In the genomic region with DNA sequence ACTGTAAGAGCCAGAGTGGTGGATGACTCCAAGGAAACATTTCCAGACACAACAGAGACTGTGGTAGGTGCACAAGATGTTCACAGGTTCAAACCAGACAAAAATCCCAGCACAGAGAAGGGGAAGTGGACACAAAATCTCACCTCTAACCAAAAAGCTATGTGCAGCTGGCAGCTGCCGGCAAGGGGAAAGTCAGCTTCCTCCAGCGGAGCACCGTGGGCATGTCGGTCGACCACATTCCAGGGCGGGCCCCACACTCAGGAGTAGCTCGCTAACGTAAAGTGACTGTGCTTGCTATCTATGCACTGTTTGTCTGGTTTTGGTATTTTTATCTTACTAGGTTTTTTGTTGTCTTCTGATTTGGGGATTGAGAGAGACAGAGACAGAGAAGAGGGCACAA, we compare ENCODE assay signal across 13 mouse cellular contexts. TPM values are rescaled to one million over a fixed set of nuclear protein-coding genes. Genes with fewer than 3 reads are reported as not detected.
DNase-seq lines count a peak whose midpoint lies in the region; ATAC-seq and TF ChIP-seq lines count a peak whose summit lies in the region.
"Had no signal": no experiment of that assay in that cellular context is flagged by ENCODE, and none has a peak within 500 bp of the region (broad histone marks: within the 10 kb centered on the region; RNA-seq: fewer than 3 reads in every experiment).

No protein-coding gene starts in this region.

- H3K4me3 ChIP-seq in intestine, embryonic 14.5 days (ENCODE audit: low read depth, low read length): no peak overlapping the region
- no peak overlapping the region for H3K4me3 ChIP-seq in intestine, postnatal 0 days (ENCODE audit: low read depth, low read length)
- H3K4me3 ChIP-seq in forebrain, embryonic 15.5 days: no peak overlapping the region
- H3K4me3 ChIP-seq in midbrain, postnatal 0 days (ENCODE audit: low read depth, low read length): no peak overlapping the region
- H3K4me3 ChIP-seq: forebrain, embryonic 13.5 days; hindbrain, embryonic 12.5 days; limb, embryonic 12.5 days had no signal

- H3K9me3 ChIP-seq in intestine, embryonic 14.5 days (ENCODE audit: control insufficient read depth, low read length): no peaks in the 10 kb centered on the region
- no peaks in the 10 kb centered on the region for H3K9me3 ChIP-seq in intestine, postnatal 0 days (ENCODE audit: control insufficient read depth)
- no peaks in the 10 kb centered on the region for H3K9me3 ChIP-seq in forebrain, embryonic 15.5 days
- no peaks in the 10 kb centered on the region for H3K9me3 ChIP-seq in midbrain, postnatal 0 days (ENCODE audit: low read length)
- H3K9me3 ChIP-seq: forebrain, embryonic 13.5 days; hindbrain, embryonic 12.5 days; limb, embryonic 12.5 days had no signal

- H3K27me3 ChIP-seq in intestine, embryonic 14.5 days (replicated peaks; ENCODE audit: control insufficient read depth, insufficient read depth, low read length): no peaks in the 10 kb centered on the region
- no peaks in the 10 kb centered on the region for H3K27me3 ChIP-seq in intestine, postnatal 0 days (replicated peaks; ENCODE audit: control insufficient read depth, insufficient read depth, low read length)
- H3K27me3 ChIP-seq in forebrain, embryonic 15.5 days: no peaks in the 10 kb centered on the region
- H3K27me3 ChIP-seq in midbrain, postnatal 0 days (ENCODE audit: insufficient read depth, low read length): no peaks in the 10 kb centered on the region
- H3K27me3 ChIP-seq: forebrain, embryonic 13.5 days; hindbrain, embryonic 12.5 days; limb, embryonic 12.5 days had no signal

- ATAC-seq in intestine, embryonic 14.5 days (replicated peaks; ENCODE audit: low FRiP score, low TSS enrichment, low read depth): no peak
- no peak for ATAC-seq in intestine, postnatal 0 days
- peak; percentile 59 for ATAC-seq in activated CD4-positive, CD25-positive, alpha-beta regulatory T cell, adult 4 months
- no peak for ATAC-seq in forebrain, embryonic 15.5 days (replicated peaks)
- no peak for ATAC-seq in midbrain, postnatal 0 days (ENCODE audit: low FRiP score)
- ATAC-seq: forebrain, embryonic 13.5 days had no signal

- H3K9ac ChIP-seq in intestine, embryonic 14.5 days (ENCODE audit: low read length): no peak overlapping the region
- H3K9ac ChIP-seq in intestine, postnatal 0 days (ENCODE audit: low read depth, low read length): no peak overlapping the region
- no peak overlapping the region for H3K9ac ChIP-seq in forebrain, embryonic 15.5 days (replicated peaks)
- H3K9ac ChIP-seq in midbrain, postnatal 0 days (replicated peaks; ENCODE audit: low read length, poor library complexity, severe bottlenecking): no peak overlapping the region
- H3K9ac ChIP-seq: forebrain, embryonic 13.5 days; hindbrain, embryonic 12.5 days; limb, embryonic 12.5 days had no signal

- H3K36me3 ChIP-seq in intestine, embryonic 14.5 days (ENCODE audit: control insufficient read depth, insufficient read depth, low read length): no peaks in the 10 kb centered on the region
- H3K36me3 ChIP-seq in intestine, postnatal 0 days (ENCODE audit: control insufficient read depth, insufficient read depth): no peaks in the 10 kb centered on the region
- no peaks in the 10 kb centered on the region for H3K36me3 ChIP-seq in forebrain, embryonic 15.5 days
- no peaks in the 10 kb centered on the region for H3K36me3 ChIP-seq in midbrain, postnatal 0 days (ENCODE audit: insufficient read depth, low read length)
- H3K36me3 ChIP-seq: hindbrain, embryonic 12.5 days; limb, embryonic 12.5 days had no signal

- no peak for TF ChIP-seq CTCF in intestine, postnatal 0 days (IDR thresholded peaks at IDR 0.05; ENCODE audit: low read depth)
- no peak for TF ChIP-seq CTCF in midbrain, postnatal 0 days (IDR thresholded peaks at IDR 0.05)

- H3K27ac ChIP-seq in intestine, embryonic 14.5 days (ENCODE audit: low read depth): no peak overlapping the region
- no peak overlapping the region for H3K27ac ChIP-seq in intestine, postnatal 0 days (ENCODE audit: low read depth, low read length)
- no peak overlapping the region for H3K27ac ChIP-seq in forebrain, embryonic 15.5 days (replicated peaks)
- H3K27ac ChIP-seq in midbrain, postnatal 0 days (ENCODE audit: low read depth, low read length): no peak overlapping the region
- H3K27ac ChIP-seq: forebrain, embryonic 13.5 days; hindbrain, embryonic 12.5 days; limb, embryonic 12.5 days had no signal

- 58% methylated on average over 8 of the region's 8 CpGs for WGBS in intestine, embryonic 14.5 days
- 39% methylated on average over 8 of the region's 8 CpGs for WGBS in intestine, postnatal 0 days
- 92% methylated on average over 8 of the region's 8 CpGs for WGBS in forebrain, embryonic 15.5 days
- 89% methylated on average over 8 of the region's 8 CpGs for WGBS in midbrain, postnatal 0 days

- peak; percentile 56 for DNase-seq in intestine, embryonic 14.5 days (ENCODE audit: low spot score)
- DNase-seq in lung, postnatal 14 days: peak; percentile 44
- peak; percentile 30 to 55 for DNase-seq in thymus, postnatal 10 days (ENCODE audit: low spot score in 2 of 2)
- DNase-seq in spleen, adult 12 weeks (ENCODE audit: low spot score): no peak
- no peak for DNase-seq in midbrain, postnatal 0 days (ENCODE audit: low spot score)
- DNase-seq: midbrain, embryonic 14.5 days; retina, postnatal 1 day had no signal

- H3K4me1 ChIP-seq in intestine, embryonic 14.5 days (replicated peaks; ENCODE audit: control insufficient read depth, insufficient read depth, low read length): no peaks in the 10 kb centered on the region
- no peaks in the 10 kb centered on the region for H3K4me1 ChIP-seq in intestine, postnatal 0 days (replicated peaks; ENCODE audit: control insufficient read depth, insufficient read depth, low read length)
- H3K4me1 ChIP-seq in forebrain, embryonic 15.5 days: no peaks in the 10 kb centered on the region
- H3K4me1 ChIP-seq in midbrain, postnatal 0 days (ENCODE audit: insufficient read depth, low read length): no peaks in the 10 kb centered on the region
- H3K4me1 ChIP-seq: forebrain, embryonic 13.5 days; limb, embryonic 12.5 days had no signal

- no peak overlapping the region for H3K4me2 ChIP-seq in intestine, embryonic 14.5 days (ENCODE audit: low read length)
- H3K4me2 ChIP-seq in intestine, postnatal 0 days (replicated peaks; ENCODE audit: low read depth): no peak overlapping the region
- H3K4me2 ChIP-seq in forebrain, embryonic 15.5 days (replicated peaks): no peak overlapping the region
- H3K4me2 ChIP-seq in midbrain, postnatal 0 days (ENCODE audit: low read depth, low read length, poor library complexity, severe bottlenecking): no peak overlapping the region
- H3K4me2 ChIP-seq: forebrain, embryonic 13.5 days; hindbrain, embryonic 12.5 days; limb, embryonic 12.5 days had no signal

RNA-seq across cellular contexts. Expression of a gene that starts 7.2 kb away (rescaled TPM):
- 8.2 and 8.3 TPM in 2 replicates for polyA plus RNA-seq in intestine, embryonic 14.5 days (2014; fragmentation: Nextera tagmentation; extraction: Ambion mirVana)
- polyA plus RNA-seq in intestine, postnatal 0 days (2015; fragmentation: Nextera tagmentation; extraction: Ambion mirVana): 1.5 and 1.8 TPM in 2 replicates
- polyA plus RNA-seq in activated CD4-positive, CD25-positive, alpha-beta regulatory T cell, adult 4 months (2017; shearing (Covaris generic)): 10 to 100 TPM in 1 of 2 experiments, 1 to 10 TPM in 1; 6.3 to 11.3 TPM
- 10.3 and 10.9 TPM in 2 replicates for polyA plus RNA-seq in forebrain, embryonic 15.5 days (2015; fragmentation: Nextera tagmentation; extraction: Ambion mirVana)
- 14.6 and 21.9 TPM in 2 replicates for total RNA-seq in midbrain, postnatal 0 days (2014; rRNA removed)
- 5.6 and 5.9 TPM in 2 replicates for polyA plus RNA-seq in midbrain, postnatal 0 days (2015; fragmentation: Nextera tagmentation; extraction: Ambion mirVana)

Comparison
In these comparisons a context has a peak if more than half of its experiments do, and no peak if none do; other contexts are left out.
1. DNase-seq: peak in intestine, embryonic 14.5 days (single experiment), lung, postnatal 14 days (single experiment) and thymus, postnatal 10 days (2 of 2); none in spleen, adult 12 weeks (single experiment) and midbrain, postnatal 0 days (single experiment).